ENCODE assay signal across 17 mouse cellular contexts in genomic region chr4:116449951-116450350, GRCm38 (mm10).
"Had no signal": no experiment of that assay in that cellular context is flagged by ENCODE, and none has a peak within 500 bp of the region (broad histone marks: within the 10 kb centered on the region; RNA-seq: fewer than 3 reads in every experiment).

No protein-coding gene starts in this region.

- H3K27me3 ChIP-seq: limb, embryonic 13.5 days; midbrain, embryonic 12.5 days; midbrain, embryonic 15.5 days; neural tube, embryonic 12.5 days; neural tube, embryonic 15.5 days had no signal

- H3K9me3 ChIP-seq: limb, embryonic 10.5 days; limb, embryonic 13.5 days; midbrain, embryonic 12.5 days; midbrain, embryonic 15.5 days; neural tube, embryonic 12.5 days; neural tube, embryonic 15.5 days had no signal

- ATAC-seq: liver, postnatal 0 days; lung, postnatal 0 days; midbrain, embryonic 15.5 days had no signal

- H3K36me3 ChIP-seq: midbrain, embryonic 12.5 days; midbrain, embryonic 15.5 days; neural tube, embryonic 12.5 days; neural tube, embryonic 15.5 days had no signal

- H3K4me2 ChIP-seq: limb, embryonic 13.5 days; lung, embryonic 14.5 days; midbrain, embryonic 12.5 days; midbrain, embryonic 15.5 days; neural tube, embryonic 12.5 days; neural tube, embryonic 15.5 days had no signal

- H3K4me1 ChIP-seq: limb, embryonic 10.5 days; limb, embryonic 13.5 days; midbrain, embryonic 12.5 days; midbrain, embryonic 15.5 days; neural tube, embryonic 12.5 days; neural tube, embryonic 15.5 days had no signal

- H3K27ac ChIP-seq: kidney, postnatal 0 days; limb, embryonic 10.5 days; limb, embryonic 13.5 days; liver, embryonic 14.5 days; macrophage; midbrain, embryonic 12.5 days; midbrain, embryonic 15.5 days; neural tube, embryonic 12.5 days; neural tube, embryonic 15.5 days had no signal

- H3K9ac ChIP-seq: limb, embryonic 13.5 days; liver, embryonic 14.5 days; liver, postnatal 0 days; lung, embryonic 14.5 days; midbrain, embryonic 12.5 days; midbrain, embryonic 15.5 days; neural tube, embryonic 12.5 days; neural tube, embryonic 15.5 days had no signal

- DNase-seq: layer of hippocampus, postnatal 36 days; liver; liver, postnatal 0 days; lung, embryonic 14.5 days; right cerebral cortex, postnatal 25 days; thymus, adult 18-20 months; thymus, postnatal 36 days had no signal

- H3K4me3 ChIP-seq: limb, embryonic 10.5 days; limb, embryonic 13.5 days; midbrain, embryonic 12.5 days; midbrain, embryonic 15.5 days; neural tube, embryonic 12.5 days; neural tube, embryonic 15.5 days had no signal
